In the genomic region with DNA sequence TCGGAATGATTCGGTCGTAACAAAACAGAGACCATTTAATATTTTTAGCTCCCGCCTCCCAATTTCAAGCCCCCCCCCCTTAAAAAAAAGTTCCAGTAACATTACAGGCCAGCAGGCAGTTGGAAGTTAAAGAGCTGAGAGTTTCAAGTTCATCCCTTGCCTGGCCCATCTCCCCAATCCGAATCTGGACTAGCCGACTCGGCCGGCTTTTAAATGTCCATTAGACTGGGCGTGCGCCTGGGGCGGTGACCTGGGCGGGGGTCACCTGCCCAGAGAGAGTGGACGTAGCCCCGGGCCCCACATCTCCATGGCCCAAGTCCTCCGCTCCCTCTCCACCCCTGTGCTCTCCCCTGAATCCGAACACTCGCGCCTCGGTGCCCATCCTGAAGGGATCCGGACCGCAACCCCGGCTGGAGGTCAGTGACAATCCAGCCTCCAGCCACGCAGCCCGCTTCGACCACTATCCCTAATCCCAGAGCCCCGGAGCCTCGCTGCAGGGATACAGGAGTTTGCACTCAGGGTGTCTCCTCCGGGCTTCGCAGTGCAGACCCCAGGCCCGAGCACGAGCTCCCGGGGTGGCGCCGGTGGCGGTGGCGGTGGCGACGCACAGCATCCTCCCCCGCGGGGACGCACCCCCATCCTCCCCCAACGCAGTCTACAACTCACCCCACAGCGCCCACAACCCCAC, we compare ENCODE assay signal across 8 mouse cellular contexts. TPM values are rescaled to one million over a fixed set of nuclear protein-coding genes. Genes with fewer than 3 reads are reported as not detected.
DNase-seq lines count a peak whose midpoint lies in the region; ATAC-seq and TF ChIP-seq lines count a peak whose summit lies in the region.

No protein-coding gene starts in this region.

- WGBS in kidney, embryonic 15.5 days: under 1% methylated on average over 43 of the region's 43 CpGs

- H3K4me1 ChIP-seq in kidney, embryonic 15.5 days: peaks cover 28% of the 10 kb centered on the region

- ATAC-seq in kidney, embryonic 15.5 days (replicated peaks; ENCODE audit: low FRiP score): peak; percentile 36
- ATAC-seq in megakaryocyte progenitor cell, adult 5-6 weeks (replicated peaks; ENCODE audit: poor library complexity): peak; percentile 33

- no peak for TF ChIP-seq POLR2A in brain, embryonic 14.5 days (IDR thresholded peaks at IDR 0.05; ENCODE audit: borderline replicate concordance, extremely low read depth, insufficient read depth, insufficient read length, poor library complexity, severe bottlenecking)

- TF ChIP-seq CTCF in left cerebral cortex, adult 2 months (IDR thresholded peaks at IDR 0.05): no peak
- no peak for TF ChIP-seq CTCF in brain, embryonic 14.5 days (IDR thresholded peaks at IDR 0.05; ENCODE audit: borderline replicate concordance, extremely low read depth, insufficient read depth, insufficient read length)

- no peaks in the 10 kb centered on the region for H3K9me3 ChIP-seq in kidney, embryonic 15.5 days (replicated peaks)

- H3K9ac ChIP-seq in kidney, embryonic 15.5 days: peak overlapping the region; percentile 63

- H3K27me3 ChIP-seq in kidney, embryonic 15.5 days: no peaks in the 10 kb centered on the region

- H3K36me3 ChIP-seq in kidney, embryonic 15.5 days: no peaks in the 10 kb centered on the region

- H3K4me2 ChIP-seq in kidney, embryonic 15.5 days: peak overlapping the region; percentile 80

- intact Hi-C loops in left cerebral cortex, adult 2 months (cut with DNase I): no loop called here
- intact Hi-C loops in left cerebral cortex, postnatal 25 days (cut with DNase I): no loop called here

- DNase-seq in left cerebral cortex, adult 2 months (ENCODE audit: extremely low spot score in 1 of 2, low spot score in 2 of 2): no peak
- no peak for DNase-seq in left cerebral cortex, postnatal 25 days (ENCODE audit: low spot score in 2 of 2)
- DNase-seq in brain, embryonic 14.5 days (ENCODE audit: low read depth): peak; percentile 32
- peak; percentile 54 to 70 for DNase-seq in heart, adult 18-20 months
- peak; percentile 60 to 68 for DNase-seq in spleen, postnatal 36 days (ENCODE audit: low spot score in 2 of 2)
- no peak for DNase-seq in layer of hippocampus, adult 9-10 months (ENCODE audit: low spot score)

- H3K4me3 ChIP-seq in left cerebral cortex, adult 2 months: peak overlapping the region; percentile 58
- peak overlapping the region; percentile 82 for H3K4me3 ChIP-seq in kidney, embryonic 15.5 days (replicated peaks)

- peak overlapping the region; percentile 88 for H3K27ac ChIP-seq in left cerebral cortex, adult 2 months
- H3K27ac ChIP-seq in kidney, embryonic 15.5 days: peak overlapping the region; percentile 96

RNA-seq across cellular contexts. Expression of a gene that starts 0.9 kb away (rescaled TPM):
- 10 to 100 TPM in 1 of 2 experiments, 1 to 10 TPM in 1; 8.6 to 11.9 TPM for total RNA-seq in left cerebral cortex, adult 2 months (2021)
- 10 to 100 TPM in 1 of 2 experiments, 1 to 10 TPM in 1; 9.6 to 12.4 TPM for total RNA-seq in left cerebral cortex, postnatal 25 days (2021)
- 14.2 and 16.0 TPM in 2 replicates for polyA plus RNA-seq in brain, embryonic 14.5 days (2012; rRNA removed)
- total RNA-seq in heart, adult 18-20 months (2021): 10 to 100 TPM; 27.9 to 29.5 TPM
- polyA plus RNA-seq in kidney, embryonic 15.5 days (2015; fragmentation: Nextera tagmentation; extraction: Ambion mirVana): 41.9 and 43.7 TPM in 2 replicates
- 27.0 and 28.4 TPM in 2 replicates for total RNA-seq in megakaryocyte progenitor cell, adult 5-6 weeks (2015)
- 15.9 and 17.6 TPM in 2 replicates for total RNA-seq in megakaryocyte progenitor cell, adult 5-6 weeks (2017)

Comparison
In these comparisons a context has a peak if more than half of its experiments do, and no peak if none do; other contexts are left out.
1. DNase-seq: peak in brain, embryonic 14.5 days (single experiment), heart, adult 18-20 months (2 of 2) and spleen, postnatal 36 days (2 of 2); none in left cerebral cortex, adult 2 months (0 of 2), left cerebral cortex, postnatal 25 days (0 of 2) and layer of hippocampus, adult 9-10 months (single experiment).